Mouse (Mus musculus) cortical plate, adult 2 months (tissue): ENCODE results near the gene Epha8.

ENCODE experiments used
- CTCF ChIP-seq: fragments of 200-500 bp; IDR thresholded peaks from 2 replicates; pipeline ENCODE4 v1.5.1; 2011; ENCODE audit warnings: mild to moderate bottlenecking, control low read depth, low read length; ENCODE audit not compliant: insufficient read depth; ENCODE audit errors: extremely low read depth
- POLR2A ChIP-seq: fragments of 200-500 bp; IDR thresholded peaks from 2 replicates; pipeline ENCODE4 v1.6.1; 2011; ENCODE audit warnings: mild to moderate bottlenecking, low read length, control low read depth; ENCODE audit not compliant: insufficient read depth; ENCODE audit errors: extremely low read depth

- TF ChIP-seq CTCF (no peak), POLR2A (no peak)
These were observed 32.1 kb downstream of the Epha8 start for GRCm38 (mm10) chr4:136924529-136924928.
